Mouse (Mus musculus): Measurements from ENCODE around the gene Gm21820. TPM values are rescaled to one million over a fixed set of nuclear protein-coding genes. Genes with fewer than 3 reads are reported as not detected.
"Not testable (repeated sequence)": the region's sequence is repeated elsewhere in the genome, so short reads cannot be mapped to it uniquely, and the experiment has no call there.

Gm21820 gene
- not detected in 2 replicates for polyA plus RNA-seq (2014; fragmentation: Nextera tagmentation; extraction: Ambion mirVana)

GRCm38 (mm10) chrY:5249341-5249740 is at the start of gene Gm21820:
Gene Gm21820 (minus strand): TSS chrY:5249441.
- 73% methylated on average over 1 of the region's 1 CpGs for WGBS

More at GRCm38 (mm10) chrY:5249341-5249740, at the start of gene Gm21820:
- not testable (repeated sequence) for H3K9ac ChIP-seq (ENCODE audit: low read depth, low read length); H3K4me1 ChIP-seq (replicated peaks; ENCODE audit: control insufficient read depth, insufficient read depth, low read length); H3K9me3 ChIP-seq (ENCODE audit: control insufficient read depth, low read length); H3K4me3 ChIP-seq (ENCODE audit: low read depth, low read length); DNase-seq (ENCODE audit: low spot score); H3K27ac ChIP-seq (ENCODE audit: low read depth, low read length); ATAC-seq (ENCODE audit: low FRiP score); H3K36me3 ChIP-seq (ENCODE audit: control insufficient read depth, insufficient read depth, low read length); H3K4me2 ChIP-seq (replicated peaks; ENCODE audit: low read depth, low read length); H3K27me3 ChIP-seq (ENCODE audit: control insufficient read depth, insufficient read depth, low read length)

Other genes starting within 250 kb of the Gm21820 start
- not detected in 2 replicates for gene Gm20918, start 205.5 kb downstream of the Gm21820 start, polyA plus RNA-seq (2014; fragmentation: Nextera tagmentation; extraction: Ambion mirVana)